Mouse (Mus musculus) thymus, postnatal 0 days (tissue): Measurements from ENCODE around the gene Rhbdd1. TPM values are rescaled to one million over a fixed set of nuclear protein-coding genes. Genes with fewer than 3 reads are reported as not detected.

ENCODE experiments used
- DNase-seq: peaks from one replicate; pipeline ENCODE4 v3.0.0-alpha.2; 2015; ENCODE audit warnings: low spot score
- polyA plus RNA-seq: library from polyadenylated mRNA; unstranded; fragments of >200 nt; fragmentation: Nextera tagmentation; extraction: Ambion mirVana; gene quantifications from 2 replicates; pipeline ENCODE4 v1.2.1, GENCODE M21; 2015

Rhbdd1 gene
- polyA plus RNA-seq, 1 experiment from 2014 or later: 7.6 TPM

GRCm38 (mm10) chr1:82362165-82362564, 45.9 kb downstream of the Rhbdd1 start:
- DNase-seq: no peak

DNA sequence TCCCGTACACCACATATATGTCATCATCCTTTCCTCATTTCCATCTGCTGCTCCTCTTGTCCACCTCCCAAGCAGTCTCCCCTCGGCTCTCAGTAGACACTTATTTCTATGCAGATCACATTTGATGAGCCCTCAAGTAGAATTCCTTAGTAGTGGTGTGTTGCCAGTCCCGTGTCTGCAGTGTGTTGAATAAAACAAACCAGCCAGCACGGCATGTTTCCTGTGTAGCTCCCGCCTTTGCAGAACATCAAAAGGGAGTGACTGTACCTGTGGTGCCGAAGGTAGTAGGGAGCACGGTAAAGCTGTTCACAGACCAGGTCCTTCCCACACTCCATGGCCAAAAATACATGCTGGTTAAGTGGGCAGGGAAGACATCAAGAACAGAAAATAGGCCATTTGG, 47.8 kb downstream of the Rhbdd1 start:
- DNase-seq: no peak

DNA sequence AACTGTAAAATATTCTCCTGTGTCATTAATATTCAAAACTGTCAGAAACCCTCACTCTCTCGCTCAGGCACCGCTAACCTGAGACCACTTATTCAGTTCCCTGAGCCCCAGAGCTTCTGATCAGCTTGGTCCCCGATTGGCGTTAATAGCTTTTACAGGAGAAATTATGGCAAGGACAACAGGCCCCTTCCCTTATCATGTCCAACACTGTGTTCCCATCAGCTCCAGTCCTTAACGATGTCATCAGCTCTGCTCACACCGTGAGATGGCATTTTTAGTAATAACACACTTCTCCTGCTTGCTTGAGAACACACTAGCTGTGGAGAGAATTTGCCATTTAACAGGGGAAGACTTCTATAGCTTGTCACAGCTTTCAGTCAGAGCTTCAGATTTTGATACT, 48.2 kb downstream of the Rhbdd1 start:
- DNase-seq: no peak

- DNase-seq: no peak
These were observed 55.6 kb downstream of the Rhbdd1 start for GRCm38 (mm10) chr1:82371636-82372428.

DNA sequence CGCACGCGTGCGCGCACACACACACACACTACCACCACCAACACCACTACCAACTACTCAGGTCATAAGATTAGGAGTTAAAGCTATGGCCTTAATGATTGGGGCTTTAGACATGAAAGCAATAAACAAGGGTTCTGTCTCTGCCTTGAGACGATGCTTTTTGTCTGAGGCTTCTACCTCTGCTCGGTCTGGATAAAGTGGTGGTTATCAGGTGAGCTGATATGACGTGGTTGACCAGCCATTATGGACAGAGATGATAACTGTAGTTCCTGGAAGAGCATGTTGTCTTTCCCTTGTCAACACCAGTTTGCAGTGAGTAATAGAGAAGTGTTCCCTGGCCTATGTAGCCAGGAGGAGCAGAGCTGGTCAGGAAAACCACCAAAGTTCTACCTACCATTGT, 57.7 kb downstream of the Rhbdd1 start:
- no peak for DNase-seq

DNA sequence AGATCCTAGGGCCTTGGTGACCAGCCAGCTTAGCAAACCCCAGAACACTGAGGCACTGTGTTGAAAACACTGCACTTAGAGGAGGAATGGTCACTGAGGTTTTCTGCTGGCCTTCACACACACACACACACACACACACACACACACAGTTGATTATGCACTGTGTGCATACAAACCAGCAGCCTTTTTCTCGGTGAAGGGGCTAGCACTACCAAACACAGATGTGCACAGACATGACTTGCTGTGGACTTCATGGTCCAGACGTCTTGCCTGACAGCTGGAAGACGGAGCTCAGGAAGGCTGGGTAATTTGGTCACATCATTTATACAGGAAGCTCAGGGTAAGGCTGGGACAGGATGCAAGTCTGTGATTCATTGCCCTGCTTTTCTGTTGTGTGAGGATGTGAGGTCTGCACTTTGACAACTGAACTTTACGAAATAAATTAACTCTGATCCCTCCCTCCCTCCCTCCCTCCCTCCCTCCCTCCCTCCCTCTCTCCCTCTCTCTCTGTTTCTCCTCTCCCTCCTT, 58.6 kb downstream of the Rhbdd1 start:
- DNase-seq: no peak

DNA sequence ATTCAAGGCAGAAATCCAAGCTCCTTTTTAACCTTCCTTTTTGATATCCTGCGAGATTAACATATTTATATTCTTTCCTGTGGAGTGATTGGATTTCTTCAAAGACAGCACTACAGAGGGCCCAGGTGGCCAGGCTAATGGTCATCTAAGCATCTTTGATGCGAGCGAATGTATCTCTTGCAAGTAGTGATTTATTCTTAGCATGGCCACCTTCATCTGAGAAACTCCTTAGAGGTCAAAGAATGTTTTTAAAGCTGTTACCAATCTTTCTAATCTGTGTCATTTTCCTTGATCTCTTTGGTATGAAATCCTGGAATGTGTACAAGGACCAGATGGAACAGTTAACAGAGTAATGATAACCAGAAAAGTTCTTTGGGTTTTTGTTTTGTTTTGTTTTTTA, 59.2 kb downstream of the Rhbdd1 start:
- no peak for DNase-seq

GRCm38 (mm10) chr1:82381946-82382345, 65.7 kb downstream of the Rhbdd1 start:
- DNase-seq: no peak

DNA sequence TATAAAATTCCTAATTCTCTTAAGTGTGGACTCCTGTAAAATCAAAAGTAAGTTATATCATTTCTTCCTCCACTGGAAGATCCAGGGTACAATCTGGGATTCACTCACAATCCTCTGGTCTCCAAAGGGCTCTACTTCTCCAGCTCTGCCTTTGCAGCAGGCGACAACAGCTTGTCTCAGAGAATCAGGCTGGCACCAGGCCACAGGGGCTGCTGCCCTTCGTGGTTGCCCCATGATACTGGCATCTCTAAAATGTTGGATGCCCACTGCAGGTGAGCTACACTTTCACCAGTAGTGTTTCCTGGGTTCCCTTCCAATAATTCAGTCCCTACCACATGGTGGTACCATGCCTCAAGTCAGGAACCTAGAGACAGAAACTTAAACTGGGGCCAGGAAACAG, 67.9 kb downstream of the Rhbdd1 start:
- DNase-seq: no peak

DNA sequence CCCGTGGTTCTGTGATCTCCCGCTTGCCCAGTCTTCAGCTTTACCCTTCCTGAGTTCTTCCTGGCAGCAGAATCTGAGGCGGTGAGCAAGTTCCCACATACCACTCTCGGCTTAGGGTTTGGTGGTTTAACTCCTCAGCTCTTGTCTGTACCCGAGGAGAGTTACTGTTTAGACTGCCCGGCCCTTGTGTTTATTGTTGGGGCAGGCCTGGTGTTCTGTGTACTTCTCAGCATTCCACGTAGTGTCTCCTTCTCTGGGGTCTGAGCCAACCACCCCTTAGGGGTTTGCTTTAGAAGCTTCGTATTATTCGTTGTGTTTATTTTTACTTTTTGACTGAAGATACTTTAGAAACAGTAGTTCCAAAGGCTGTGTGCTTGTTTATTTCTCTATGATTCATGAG, 68.8 kb downstream of the Rhbdd1 start:
- no peak for DNase-seq

DNA sequence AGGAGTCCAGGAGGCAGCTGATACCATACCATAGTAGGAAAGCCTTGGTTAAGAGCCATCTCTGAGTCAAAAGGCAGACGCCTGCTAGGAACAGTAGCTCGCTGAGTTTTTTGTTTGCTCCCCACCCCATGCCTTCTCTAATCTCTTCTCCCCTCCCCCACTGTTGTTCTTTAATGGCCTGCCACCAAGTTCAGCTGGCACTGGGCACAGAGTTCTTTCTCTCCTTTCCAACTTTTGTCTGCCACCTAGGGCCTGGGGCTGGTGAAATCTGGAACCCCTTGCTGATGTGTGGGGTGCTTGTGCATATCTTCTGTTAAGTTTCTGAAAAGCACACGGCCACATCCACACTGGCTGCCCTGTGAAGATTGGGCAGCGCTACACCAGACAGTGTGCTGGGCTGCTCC, 69.6 kb downstream of the Rhbdd1 start:
- no peak for DNase-seq

GRCm38 (mm10) chr1:82386814-82387771, 70.8 kb downstream of the Rhbdd1 start:
- DNase-seq: no peak

- DNase-seq: no peak
These were observed 73.1 kb downstream of the Rhbdd1 start for GRCm38 (mm10) chr1:82389371-82389770.

GRCm38 (mm10) chr1:82395371-82395770, 79.1 kb downstream of the Rhbdd1 start:
- no peak for DNase-seq

DNA sequence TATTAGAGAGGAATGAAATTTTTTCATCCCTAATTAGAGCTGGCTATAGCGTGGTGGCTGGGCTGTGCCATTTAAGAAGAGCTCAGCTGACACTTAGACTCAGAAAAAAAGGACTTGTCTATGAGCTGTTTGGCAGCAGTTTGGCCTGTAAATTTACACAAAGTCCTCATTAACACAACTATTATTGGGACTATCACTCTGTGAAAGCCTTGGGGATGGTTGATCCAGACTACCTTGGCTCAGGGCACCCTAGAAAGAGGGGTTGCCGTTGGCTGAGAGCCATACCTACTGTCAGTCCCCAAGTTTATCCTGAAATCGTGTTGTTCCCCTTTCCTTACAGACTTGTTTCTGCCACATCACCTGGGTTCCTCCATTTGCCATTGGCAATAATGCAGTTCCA, 91.5 kb downstream of the Rhbdd1 start:
- DNase-seq: no peak

GRCm38 (mm10) chr1:82409271-82409670, 93.0 kb downstream of the Rhbdd1 start:
- no peak for DNase-seq

- DNase-seq: no peak
These were observed 94.3 kb downstream of the Rhbdd1 start for GRCm38 (mm10) chr1:82410548-82410947.

- DNase-seq: no peak
These were observed 95.3 kb downstream of the Rhbdd1 start for GRCm38 (mm10) chr1:82411521-82411920.

DNA sequence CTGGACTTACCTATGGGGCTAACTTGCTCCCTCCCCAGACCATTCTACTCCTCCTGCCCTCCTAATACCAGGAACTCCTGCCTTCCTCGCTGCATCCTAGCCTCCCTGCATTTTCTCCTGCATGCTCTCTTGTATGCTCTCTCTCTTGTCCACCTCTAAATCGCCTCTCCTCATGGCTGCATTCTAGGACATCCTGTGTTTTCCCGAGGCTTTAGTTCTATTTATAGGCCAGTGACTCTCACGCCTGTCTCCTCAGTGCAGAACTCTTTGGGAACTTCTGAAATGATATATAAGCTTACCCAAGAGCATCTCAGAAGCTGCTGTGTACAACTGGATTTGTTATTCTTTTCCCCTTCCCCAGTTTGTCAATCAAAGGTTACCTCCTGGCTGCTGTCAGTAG, 95.8 kb downstream of the Rhbdd1 start:
- no peak for DNase-seq

DNA sequence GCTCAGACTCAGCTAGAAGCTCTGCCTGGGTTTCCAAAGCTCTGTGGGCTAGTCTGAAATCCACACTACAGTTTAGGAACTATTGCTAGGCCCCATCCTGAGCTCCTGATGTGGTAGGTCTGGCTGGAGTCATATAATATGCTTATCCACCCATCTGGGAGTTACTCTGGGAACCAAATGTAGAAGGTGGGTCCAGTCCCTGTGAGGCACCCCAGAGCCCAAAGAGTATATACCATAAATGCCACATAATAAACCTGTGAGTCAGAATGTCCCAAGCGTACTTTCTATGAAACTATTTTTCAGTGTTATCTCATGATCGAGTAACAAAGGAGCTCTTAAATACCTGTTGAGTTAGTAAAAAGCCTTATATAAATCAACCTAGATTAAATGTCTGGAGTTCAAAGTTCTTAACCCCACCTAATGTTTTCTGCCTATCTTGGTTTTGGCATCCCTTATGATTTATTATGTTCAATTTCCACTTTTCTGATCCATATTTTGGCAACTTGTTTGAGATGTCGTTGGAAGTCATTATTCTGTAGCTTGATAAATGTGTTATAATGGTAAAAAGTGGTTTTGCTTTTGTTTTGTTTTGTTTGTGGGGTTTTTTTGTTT, 98.3 kb downstream of the Rhbdd1 start:
- no peak for DNase-seq

DNA sequence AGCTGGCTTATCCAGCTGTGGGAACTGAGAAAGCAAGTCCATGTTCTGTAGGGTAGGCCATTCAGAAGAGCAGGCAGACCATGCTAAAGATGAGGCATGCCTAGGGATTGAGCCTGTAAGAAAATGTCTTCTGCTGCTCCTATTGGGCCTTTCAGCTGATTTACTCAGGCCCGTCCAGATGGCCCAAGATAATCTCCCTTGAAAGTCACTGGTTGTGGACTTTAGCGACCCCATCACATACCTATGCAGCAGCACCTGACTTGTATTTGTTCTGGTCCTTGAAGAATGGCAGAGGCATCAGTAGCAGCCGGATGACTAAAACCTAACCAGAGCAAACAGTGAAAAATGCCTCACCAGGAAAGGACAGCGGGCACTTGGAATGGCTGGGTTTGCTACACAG, 99.4 kb downstream of the Rhbdd1 start:
- no peak for DNase-seq

DNA sequence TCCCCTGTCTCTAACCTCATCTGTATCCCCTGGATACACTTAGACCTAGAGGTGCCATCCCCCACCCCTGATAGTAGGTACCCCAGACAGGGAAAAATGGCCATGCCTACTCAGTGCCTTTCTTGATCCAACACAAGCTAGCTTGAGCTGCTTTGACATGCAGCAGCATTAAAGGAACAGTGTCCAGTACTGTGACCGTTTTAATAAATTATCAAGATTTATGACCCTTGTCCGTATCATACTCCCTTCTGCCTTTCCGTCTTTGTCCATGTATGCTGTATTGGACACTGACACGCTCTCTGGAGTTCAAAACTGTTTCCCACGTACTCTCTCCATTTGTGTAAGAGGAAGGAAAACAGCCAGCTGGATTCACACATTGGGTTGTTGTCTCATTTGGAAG, 111.5 kb downstream of the Rhbdd1 start:
- no peak for DNase-seq
